Mouse (Mus musculus): ENCODE measurements around the gene Ubap2l.

Ubap2l gene

DNA sequence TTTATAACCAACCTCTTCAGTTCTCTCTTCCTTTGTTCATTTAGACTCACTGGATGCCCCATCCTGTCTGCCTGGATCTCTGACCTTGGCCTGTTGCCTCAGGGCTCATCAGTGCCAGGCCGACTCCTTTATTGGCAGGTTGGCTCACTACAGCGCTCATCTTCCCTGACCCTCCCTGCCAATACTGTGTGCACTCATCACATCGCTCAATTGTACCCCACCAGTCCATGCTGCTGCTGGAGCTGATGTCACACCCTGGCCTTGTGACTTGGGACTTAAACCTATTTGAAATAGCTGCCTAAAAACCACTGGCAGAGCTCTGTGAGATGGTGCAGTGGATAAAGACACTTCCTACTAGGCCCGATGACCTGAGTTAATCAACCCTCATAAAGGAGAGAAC, 15.4 kb upstream of the Ubap2l start:
- no peak for DNase-seq (ENCODE audit: low spot score in 2 of 2)

- no peak for DNase-seq (ENCODE audit: low spot score in 2 of 2)
Measured at GRCm38 (mm10) chr3:90065553-90065952, 13.1 kb upstream of the Ubap2l start.

GRCm38 (mm10) chr3:90064383-90064782, 12.0 kb upstream of the Ubap2l start:
- no peak for DNase-seq (ENCODE audit: low spot score in 2 of 2)

GRCm38 (mm10) chr3:90062539-90062938, 10.1 kb upstream of the Ubap2l start:
- DNase-seq (ENCODE audit: low spot score in 2 of 2), result no peak

GRCm38 (mm10) chr3:90061549-90061948, 9.1 kb upstream of the Ubap2l start:
- no peak for DNase-seq (ENCODE audit: low spot score in 2 of 2)

- DNase-seq (ENCODE audit: low spot score in 2 of 2), result peak; percentile 37 to 52
Measured at GRCm38 (mm10) chr3:90051441-90052350, 732 bp downstream of the Ubap2l start, which contains the start of gene 4933434E20Rik. Gene 4933434E20Rik (plus strand): TSS chr3:90051636.

DNA sequence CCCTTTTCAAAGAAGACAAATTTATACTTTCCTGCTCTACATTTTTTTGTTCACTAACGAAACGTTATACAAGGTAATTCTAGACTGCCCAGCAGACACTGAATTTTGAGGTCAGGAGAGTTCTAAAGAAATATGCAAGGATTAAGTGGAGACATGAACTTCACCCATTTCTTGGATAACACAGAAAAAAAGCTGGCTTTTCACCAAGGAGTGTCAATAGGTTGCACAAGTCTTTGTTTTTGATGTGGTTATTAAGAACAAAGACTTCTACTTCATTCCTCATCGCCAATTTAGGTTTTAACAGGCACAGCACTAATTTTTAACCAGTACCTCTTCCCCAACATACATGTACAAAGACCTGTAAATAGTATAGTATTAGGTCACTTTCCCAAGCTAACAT, 2.7 kb downstream of the Ubap2l start:
- DNase-seq (ENCODE audit: low spot score in 2 of 2), result no peak

GRCm38 (mm10) chr3:90036263-90036662, 16.2 kb downstream of the Ubap2l start:
- no peak for DNase-seq (ENCODE audit: low spot score in 2 of 2)

DNA sequence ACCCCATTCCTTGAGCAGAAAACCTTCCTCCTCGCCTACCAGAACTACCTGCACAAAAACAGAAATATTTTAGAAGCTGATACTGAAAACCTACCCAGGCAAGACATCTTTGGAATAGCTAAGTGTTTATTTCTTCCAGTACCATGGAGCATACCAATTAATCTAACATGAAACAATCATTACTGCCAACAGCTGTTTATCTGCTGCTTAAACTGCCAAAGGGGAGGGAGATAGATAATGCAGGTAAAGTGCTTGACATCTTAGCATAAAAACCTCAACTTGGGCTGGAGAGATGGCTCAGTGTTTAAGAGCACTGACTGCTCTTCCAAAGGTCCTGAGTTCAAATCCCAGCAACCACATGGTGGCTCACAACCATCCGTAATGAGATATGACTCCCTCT, 17.8 kb downstream of the Ubap2l start:
- DNase-seq (ENCODE audit: low spot score in 2 of 2), result no peak

DNA sequence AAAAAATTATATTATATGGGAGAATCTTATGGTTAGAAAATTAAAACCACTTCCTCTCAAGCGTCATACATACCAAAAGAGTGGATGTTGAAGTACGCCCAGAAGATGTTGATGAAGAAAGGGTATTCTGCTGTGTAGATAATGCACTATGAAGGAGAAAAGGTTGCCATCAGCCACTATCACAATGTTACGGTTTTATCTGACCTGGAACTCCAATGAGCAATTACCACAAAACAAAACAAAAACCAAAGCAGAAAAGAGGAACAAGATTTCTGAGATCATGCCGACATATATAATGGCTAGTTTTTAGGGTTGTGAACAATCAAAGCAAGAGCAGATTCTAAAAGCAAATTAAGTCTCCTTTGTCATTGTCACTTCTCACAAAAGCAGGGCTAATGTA, 35.8 kb downstream of the Ubap2l start:
- DNase-seq (ENCODE audit: low spot score in 2 of 2), result no peak

GRCm38 (mm10) chr3:90010291-90010690, 42.1 kb downstream of the Ubap2l start:
- no peak for DNase-seq (ENCODE audit: low spot score in 2 of 2)

GRCm38 (mm10) chr3:90004091-90004796, 48.2 kb downstream of the Ubap2l start:
- DNase-seq (ENCODE audit: low spot score in 2 of 2), result no peak

DNA sequence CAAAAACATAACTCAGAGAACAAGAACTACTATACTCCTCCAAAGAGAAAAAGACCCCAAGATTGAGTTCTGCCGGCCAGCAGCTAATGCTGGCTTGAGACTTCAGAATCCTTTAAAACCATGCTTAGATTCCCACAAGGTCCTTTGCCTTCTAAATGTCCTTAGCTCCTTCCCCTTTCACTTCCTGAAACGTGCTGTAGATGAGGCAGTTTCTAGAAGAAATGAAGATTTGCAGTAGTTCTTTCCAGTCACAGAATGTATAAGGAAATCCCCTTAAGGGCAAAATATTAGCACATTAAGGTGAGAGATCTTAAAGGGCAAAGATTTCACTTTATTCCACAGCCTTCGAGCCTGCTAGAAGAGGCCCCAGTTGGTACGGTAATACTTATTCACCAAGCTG, 52.6 kb downstream of the Ubap2l start:
- DNase-seq (ENCODE audit: low spot score in 2 of 2), result no peak

DNA sequence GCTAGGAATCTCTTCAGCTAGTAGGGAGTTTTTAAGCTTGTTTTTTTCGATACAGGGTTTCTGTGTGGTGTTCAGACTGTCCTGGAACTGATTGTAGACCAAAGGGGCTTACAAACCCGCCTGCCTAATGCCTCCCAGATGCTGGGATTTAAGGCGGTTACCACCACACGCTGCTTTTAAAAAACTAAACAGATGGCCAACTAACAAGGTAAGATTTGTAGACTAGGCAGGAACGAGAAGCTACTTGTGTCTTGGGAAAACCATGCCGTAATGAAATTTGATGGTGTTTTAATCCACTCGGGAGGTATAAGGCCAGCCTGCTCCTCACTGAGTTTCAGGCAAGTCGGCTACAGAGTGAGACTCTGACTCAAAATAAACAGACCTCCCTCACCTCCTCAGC, 53.3 kb downstream of the Ubap2l start:
- peak in 1 of 2 experiments; percentile 10 for DNase-seq (ENCODE audit: low spot score in 2 of 2)

GRCm38 (mm10) chr3:89998612-89999054, 53.8 kb downstream of the Ubap2l start, which contains the start of gene Hax1:
Gene Hax1 (minus strand): TSS chr3:89998780.
- DNase-seq (ENCODE audit: low spot score in 2 of 2), result peak; percentile 89 to 92

- peak in 1 of 2 experiments; percentile 19 for DNase-seq (ENCODE audit: low spot score in 2 of 2)
Measured at GRCm38 (mm10) chr3:89997791-89998495, 54.5 kb downstream of the Ubap2l start.

DNA sequence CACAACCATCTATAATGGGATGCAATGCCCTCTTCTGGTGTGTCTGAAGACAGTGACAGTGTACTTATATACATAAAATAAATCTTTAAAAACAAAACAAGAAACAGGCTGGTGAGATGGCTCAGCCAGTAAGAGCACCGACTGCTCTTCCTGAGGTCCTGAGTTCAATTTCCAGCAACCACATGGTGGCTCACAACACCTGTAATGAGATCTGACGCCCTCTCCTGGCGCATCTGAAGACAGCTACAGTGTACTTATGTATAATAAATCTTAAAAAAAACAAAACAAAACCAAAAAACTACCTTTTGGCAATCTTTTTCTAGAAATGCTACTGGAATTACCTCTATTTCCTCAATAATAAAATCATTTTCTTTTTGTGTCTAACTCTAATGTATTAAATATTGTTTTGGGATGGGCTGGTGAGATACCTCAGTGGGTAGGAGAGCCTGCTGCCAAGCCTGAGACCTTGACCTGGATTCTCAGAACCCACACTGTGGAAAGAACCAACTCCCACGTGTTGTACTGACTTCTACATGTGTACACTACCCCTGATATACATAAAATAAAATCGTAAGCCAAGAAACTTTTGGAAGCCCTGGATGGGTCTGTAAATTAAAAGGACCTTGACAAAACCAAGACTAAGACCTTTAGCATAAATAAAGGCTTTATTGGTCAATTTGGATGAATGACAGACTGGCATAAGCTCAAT, 57.5 kb downstream of the Ubap2l start:
- DNase-seq (ENCODE audit: low spot score in 2 of 2), result no peak

DNA sequence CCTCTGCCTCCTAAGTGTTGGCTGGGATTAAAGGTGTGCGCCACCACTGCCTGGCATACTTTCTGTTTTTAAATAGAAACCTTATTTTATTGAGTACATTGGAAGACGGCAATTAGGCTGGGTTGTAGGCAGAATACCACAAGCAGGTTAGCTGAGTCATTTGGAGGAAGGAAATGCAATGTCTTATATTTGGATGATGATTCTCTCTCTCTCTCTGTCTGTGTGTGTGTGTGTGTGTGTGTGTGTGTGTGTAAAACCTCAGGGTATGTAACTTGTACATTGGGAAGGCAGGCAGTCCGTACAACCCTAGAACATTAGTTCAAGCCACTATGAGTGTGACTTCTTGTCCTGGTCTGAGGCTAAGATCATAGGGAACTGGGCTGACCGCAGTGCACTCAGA, 64.6 kb downstream of the Ubap2l start:
- DNase-seq (ENCODE audit: low spot score in 2 of 2), result no peak

- no peak for DNase-seq (ENCODE audit: low spot score in 2 of 2)
Measured at GRCm38 (mm10) chr3:89987211-89987610, 65.2 kb downstream of the Ubap2l start.

DNA sequence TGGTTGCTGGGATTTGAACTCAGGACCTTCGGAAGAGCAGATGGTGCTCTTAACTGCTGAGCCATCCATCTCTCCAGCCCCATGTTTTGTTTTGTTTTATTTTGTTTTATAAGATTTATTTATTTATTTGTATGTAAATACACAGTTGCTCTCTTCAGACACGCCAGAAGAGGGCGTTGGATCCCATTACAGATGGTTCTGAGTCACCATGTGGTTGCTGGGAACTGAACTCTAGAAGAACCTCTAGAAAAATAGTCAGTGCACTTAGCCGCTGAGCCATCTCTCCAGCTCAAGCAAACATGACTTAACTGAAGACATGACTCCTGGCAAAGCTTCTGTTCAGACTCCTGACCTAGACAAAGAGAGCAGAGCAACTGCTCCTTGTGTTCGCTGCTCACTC, 70.0 kb downstream of the Ubap2l start:
- DNase-seq (ENCODE audit: low spot score in 2 of 2), result no peak

- DNase-seq (ENCODE audit: low spot score in 2 of 2), result no peak
Measured at GRCm38 (mm10) chr3:89976859-89977258, 75.6 kb downstream of the Ubap2l start.

Data from frontal cortex, postnatal 10 days (tissue).